Mouse (Mus musculus) spleen, postnatal 10 days (tissue): Measurements from ENCODE around the gene Nadk.
"Not testable (repeated sequence)": the region's sequence is repeated elsewhere in the genome, so short reads cannot be mapped to it uniquely, and the experiment has no call there.

Experiments used
- DNase-seq, 2 experiments: peaks; one replicate each; pipeline ENCODE4 v3.0.0; 2021 to 2022; ENCODE audit warnings: low spot score in 2 of 2

Gene Nadk

GRCm38 (mm10) chr4:155569818-155570217 lies 7.6 kb downstream of the Nadk start:
- DNase-seq: no peak

GRCm38 (mm10) chr4:155570315-155570714 lies 8.1 kb downstream of the Nadk start:
- not testable (repeated sequence) for DNase-seq

GRCm38 (mm10) chr4:155571442-155571841 lies 9.3 kb downstream of the Nadk start:
- no peak for DNase-seq

GRCm38 (mm10) chr4:155573155-155573554 lies 11.0 kb downstream of the Nadk start:
- DNase-seq: no peak

GRCm38 (mm10) chr4:155573876-155574275 lies 11.7 kb downstream of the Nadk start:
- no peak for DNase-seq

- DNase-seq: no peak
These were observed 12.8 kb downstream of the Nadk start for GRCm38 (mm10) chr4:155574931-155575330.

GRCm38 (mm10) chr4:155575521-155575920 lies 13.3 kb downstream of the Nadk start:
- no peak for DNase-seq

GRCm38 (mm10) chr4:155577132-155577531 lies 15.0 kb downstream of the Nadk start:
- DNase-seq: no peak

- DNase-seq: no peak
These were observed 15.6 kb downstream of the Nadk start for GRCm38 (mm10) chr4:155577741-155578140.

- no peak for DNase-seq
These were observed 16.4 kb downstream of the Nadk start for GRCm38 (mm10) chr4:155578336-155579125.

GRCm38 (mm10) chr4:155580420-155580819 lies 18.2 kb downstream of the Nadk start:
- peak; percentile 52 to 71 for DNase-seq

- no peak for DNase-seq
These were observed 20.2 kb downstream of the Nadk start for GRCm38 (mm10) chr4:155582279-155582905.

GRCm38 (mm10) chr4:155589356-155589755 lies 27.2 kb downstream of the Nadk start:
- no peak for DNase-seq

GRCm38 (mm10) chr4:155591012-155591719 lies 29.0 kb downstream of the Nadk start:
- no peak for DNase-seq

- no peak for DNase-seq
These were observed 31.6 kb downstream of the Nadk start for GRCm38 (mm10) chr4:155593780-155594179.

GRCm38 (mm10) chr4:155595777-155596176 lies 33.6 kb downstream of the Nadk start:
- no peak for DNase-seq

- DNase-seq: no peak
These were observed 34.4 kb downstream of the Nadk start for GRCm38 (mm10) chr4:155596606-155597005.

GRCm38 (mm10) chr4:155598536-155598935 lies 36.4 kb downstream of the Nadk start:
- no peak for DNase-seq

GRCm38 (mm10) chr4:155599901-155600825 lies 38.0 kb downstream of the Nadk start:
- no peak for DNase-seq

GRCm38 (mm10) chr4:155601091-155601996 lies 39.2 kb downstream of the Nadk start, which contains the start of gene Slc35e2:
Gene Slc35e2, plus strand, starts transcription at chr4:155601416.
- DNase-seq: peak; percentile 95 to 98
